ENCODE assay signal across 18 mouse cellular contexts in genomic region chr11:100387111-100387510, GRCm38 (mm10). TPM values are rescaled to one million over a fixed set of nuclear protein-coding genes. Genes with fewer than 3 reads are reported as not detected.
DNase-seq lines count a peak whose midpoint lies in the region; ATAC-seq and TF ChIP-seq lines count a peak whose summit lies in the region.
"Had no signal": no experiment of that assay in that cellular context is flagged by ENCODE, and none has a peak within 500 bp of the region (broad histone marks: within the 10 kb centered on the region; RNA-seq: fewer than 3 reads in every experiment).

No protein-coding gene starts in this region.

- H3K9me3 ChIP-seq in heart, embryonic 13.5 days, result no peaks in the 10 kb centered on the region
- H3K9me3 ChIP-seq in CH12.LX (replicated peaks; ENCODE audit: low read length), result no peaks in the 10 kb centered on the region
- H3K9me3 ChIP-seq in limb, embryonic 10.5 days (replicated peaks), result no peaks in the 10 kb centered on the region
- no peaks in the 10 kb centered on the region for H3K9me3 ChIP-seq in forebrain, embryonic 14.5 days (replicated peaks; ENCODE audit: control insufficient read depth, low read length)
- H3K9me3 ChIP-seq: forebrain, embryonic 12.5 days; hindbrain, embryonic 15.5 days; neural tube, embryonic 13.5 days had no signal

- H3K4me3 ChIP-seq in heart, embryonic 13.5 days, result no peak overlapping the region
- H3K4me3 ChIP-seq in CH12.LX (replicated peaks in 1 of 3; ENCODE audit: low read depth in 2 of 3, low read length in 2 of 3, poor library complexity in 1 of 3), result no peak overlapping the region
- peak overlapping the region; percentile 13 for H3K4me3 ChIP-seq in brown adipose tissue, adult 24 weeks (ENCODE audit: insufficient read depth, low read depth, low read length)
- H3K4me3 ChIP-seq in limb, embryonic 10.5 days, result no peak overlapping the region
- H3K4me3 ChIP-seq in forebrain, embryonic 14.5 days (ENCODE audit: low read depth, low read length), result no peak overlapping the region
- H3K4me3 ChIP-seq: forebrain, embryonic 12.5 days; hindbrain, embryonic 15.5 days; neural tube, embryonic 13.5 days had no signal

- no peak for ATAC-seq in heart, embryonic 13.5 days (ENCODE audit: extremely low read depth, insufficient number of reproducible peaks, low FRiP score, low TSS enrichment)
- no peak for ATAC-seq in forebrain, embryonic 14.5 days

- H3K4me2 ChIP-seq in heart, embryonic 13.5 days, result 0 out of 2 replicates have a peak overlapping the region, but pooled peaks have one; percentile 53
- H3K4me2 ChIP-seq in CH12.LX (ENCODE audit: insufficient read depth, low read depth, poor library complexity, severe bottlenecking), result no peak overlapping the region
- no peak overlapping the region for H3K4me2 ChIP-seq in forebrain, embryonic 14.5 days (ENCODE audit: low read length)
- H3K4me2 ChIP-seq: forebrain, embryonic 12.5 days; hindbrain, embryonic 15.5 days; neural tube, embryonic 13.5 days had no signal

- no peak for DNase-seq in heart, adult 8-10 months (ENCODE audit: low spot score)
- no peak for DNase-seq in CH12.LX (ENCODE audit: extremely low read depth)
- no peak for DNase-seq in limb, embryonic 10.5 days (ENCODE audit: low spot score)
- DNase-seq in forebrain, embryonic 14.5 days (ENCODE audit: low spot score), result no peak
- DNase-seq in adrenal gland, adult 8-10 months, result no peak
- DNase-seq in right cerebral cortex, postnatal 10 days (ENCODE audit: low spot score in 2 of 2), result no peak
- DNase-seq: cerebellum, adult 11 months; left cerebral cortex, postnatal 4 days; midbrain, embryonic 14.5 days had no signal

- TF ChIP-seq POLR2A in CH12.LX (IDR thresholded peaks at IDR 0.05; ENCODE audit: low read depth, low read length), result no peak

- peaks cover 61% of the 10 kb centered on the region for H3K4me1 ChIP-seq in heart, embryonic 13.5 days
- H3K4me1 ChIP-seq in CH12.LX (ENCODE audit: control insufficient read depth in 1 of 2, insufficient read depth in 2 of 2), result peaks cover 16 to 36% of the 10 kb centered on the region in 2 experiments
- peaks cover 21% of the 10 kb centered on the region for H3K4me1 ChIP-seq in brown adipose tissue, adult 24 weeks (ENCODE audit: control insufficient read depth, insufficient read depth, insufficient read length, low read length)
- H3K4me1 ChIP-seq in limb, embryonic 10.5 days, result peaks cover 35% of the 10 kb centered on the region
- no peaks in the 10 kb centered on the region for H3K4me1 ChIP-seq in forebrain, embryonic 14.5 days (ENCODE audit: control insufficient read depth, insufficient read depth, low read length)

- in situ Hi-C loops in CH12.LX (cut with MboI; ENCODE audit: low pct_ligation_motif_present, low pct_unique_long_range_greater_than_20kb, low sequenced_read_pairs), result no loop called here

- H3K27me3 ChIP-seq in heart, embryonic 13.5 days (replicated peaks), result no peaks in the 10 kb centered on the region
- peaks cover 57% of the 10 kb centered on the region for H3K27me3 ChIP-seq in CH12.LX (replicated peaks)
- no peaks in the 10 kb centered on the region for H3K27me3 ChIP-seq in limb, embryonic 10.5 days (ENCODE audit: low read depth, poor library complexity, severe bottlenecking)
- H3K27me3 ChIP-seq in forebrain, embryonic 14.5 days (replicated peaks; ENCODE audit: control insufficient read depth, insufficient read depth, low read length), result no peaks in the 10 kb centered on the region
- H3K27me3 ChIP-seq: forebrain, embryonic 12.5 days; hindbrain, embryonic 15.5 days; neural tube, embryonic 13.5 days had no signal

- no peak for TF ChIP-seq EP300 in CH12.LX (IDR thresholded peaks at IDR 0.05; ENCODE audit: low read length)

- TF ChIP-seq CTCF in CH12.LX (conservative IDR thresholded peaks at IDR 0.05 in 1 of 2, IDR thresholded peaks at IDR 0.05 in 1 of 2; ENCODE audit: low read depth in 2 of 2, low read length in 2 of 2), result no peak

- peaks cover 45% of the 10 kb centered on the region for H3K36me3 ChIP-seq in heart, embryonic 13.5 days
- no peaks in the 10 kb centered on the region for H3K36me3 ChIP-seq in CH12.LX (replicated peaks in 1 of 2; ENCODE audit: control insufficient read depth in 1 of 2, insufficient read depth in 1 of 2, low read length in 1 of 2)
- H3K36me3 ChIP-seq in limb, embryonic 10.5 days, result peaks cover 37% of the 10 kb centered on the region
- H3K36me3 ChIP-seq in forebrain, embryonic 14.5 days (ENCODE audit: control insufficient read depth, insufficient read depth, low read length), result peaks cover 32% of the 10 kb centered on the region

- no peaks in the 10 kb centered on the region for H3K79me2 ChIP-seq in CH12.LX (replicated peaks; ENCODE audit: control insufficient read depth, extremely low read depth, insufficient read depth, poor library complexity, severe bottlenecking)

- H3K27ac ChIP-seq in heart, embryonic 13.5 days (replicated peaks), result peak overlapping the region; percentile 92
- H3K27ac ChIP-seq in CH12.LX (ENCODE audit: insufficient read depth, low read depth), result no peak overlapping the region
- H3K27ac ChIP-seq in brown adipose tissue, adult 24 weeks (replicated peaks; ENCODE audit: low read depth, low read length), result peak overlapping the region; percentile 82
- peak overlapping the region; percentile 77; the same call in 1 of the 2 replicates for H3K27ac ChIP-seq in limb, embryonic 10.5 days
- H3K27ac ChIP-seq in forebrain, embryonic 14.5 days (ENCODE audit: low read depth, low read length), result no peak overlapping the region
- H3K27ac ChIP-seq: forebrain, embryonic 12.5 days; hindbrain, embryonic 15.5 days; neural tube, embryonic 13.5 days had no signal

- dilution Hi-C loops in CH12.LX (cut with MboI; ENCODE audit: extremely low pct_ligation_motif_present, extremely low pct_unique_long_range_greater_than_20kb, low sequenced_read_pairs), result no loop called here

- WGBS in heart, embryonic 13.5 days, result 84% methylated on average over 6 of the region's 6 CpGs
- 89% methylated on average over 6 of the region's 6 CpGs for WGBS in limb, embryonic 10.5 days
- WGBS in forebrain, embryonic 14.5 days, result 87% methylated on average over 6 of the region's 6 CpGs

- TF ChIP-seq RAD21 in CH12.LX (IDR thresholded peaks at IDR 0.05; ENCODE audit: low read depth, low read length), result no peak

- H3K9ac ChIP-seq in heart, embryonic 13.5 days, result peak overlapping the region; percentile 72; the same call in 1 of the 2 replicates
- no peak overlapping the region for H3K9ac ChIP-seq in CH12.LX (ENCODE audit: insufficient read depth, low read depth)
- no peak overlapping the region for H3K9ac ChIP-seq in forebrain, embryonic 14.5 days (ENCODE audit: low read length)
- H3K9ac ChIP-seq: forebrain, embryonic 12.5 days; hindbrain, embryonic 15.5 days had no signal

RNA-seq across cellular contexts. Expression of gene Jup, which starts 10.5 kb away (rescaled TPM):
- polyA plus RNA-seq in heart, embryonic 13.5 days (2015; fragmentation: Nextera tagmentation; extraction: Ambion mirVana), result 107 and 111 TPM in 2 replicates
- 100 to 1,000 TPM; 224 to 279 (median 261) TPM for total RNA-seq in heart, adult 8-10 months (2022)
- total RNA-seq in CH12.LX (2012; rRNA removed) (0.92 and 1.1 TPM in 2 replicates), CH12.LX (2014; rRNA removed) (0.34 and 0.68 TPM in 2 replicates)
- polyA plus RNA-seq in CH12.LX (2012; ENCODE audit: insufficient read length, low read depth), result 1.3 and 1.4 TPM in 2 replicates
- 24.9 and 31.0 TPM in 2 replicates for polyA plus RNA-seq in brown adipose tissue, adult 24 weeks (2012; ENCODE audit: insufficient read depth, insufficient read length, missing spikeins)
- polyA plus RNA-seq in limb, embryonic 10.5 days (2016; fragmentation: Nextera tagmentation; extraction: Ambion mirVana), result 35.6 and 41.8 TPM in 2 replicates
- polyA plus RNA-seq in forebrain, embryonic 14.5 days (2014; fragmentation: Nextera tagmentation; extraction: Ambion mirVana), result 33.3 and 50.8 TPM in 2 replicates
- 100 to 1,000 TPM in 1 of 4 experiments, 10 to 100 TPM in 3; 57.5 to 101 (median 82.0) TPM for total RNA-seq in adrenal gland, adult 8-10 months (2022)

RNA-seq across cellular contexts. Expression of gene P3h4, which starts 27.5 kb away (rescaled TPM):
- polyA plus RNA-seq in heart, embryonic 13.5 days (2015; fragmentation: Nextera tagmentation; extraction: Ambion mirVana), result 62.9 and 63.5 TPM in 2 replicates
- 10 to 100 TPM; 13.7 to 19.4 (median 16.4) TPM for total RNA-seq in heart, adult 8-10 months (2022)
- total RNA-seq in CH12.LX (2012; rRNA removed) (0.04 TPM in 1 of 2 replicates, not detected in the other), CH12.LX (2014; rRNA removed) (not detected in 2 replicates)
- polyA plus RNA-seq in CH12.LX (2012; ENCODE audit: insufficient read length, low read depth), result not detected in 2 replicates
- polyA plus RNA-seq in brown adipose tissue, adult 24 weeks (2012; ENCODE audit: insufficient read depth, insufficient read length, missing spikeins), result 5.7 and 9.8 TPM in 2 replicates
- 33.9 and 45.3 TPM in 2 replicates for polyA plus RNA-seq in limb, embryonic 10.5 days (2016; fragmentation: Nextera tagmentation; extraction: Ambion mirVana)
- polyA plus RNA-seq in forebrain, embryonic 14.5 days (2014; fragmentation: Nextera tagmentation; extraction: Ambion mirVana), result 14.5 and 16.3 TPM in 2 replicates
- total RNA-seq in adrenal gland, adult 8-10 months (2022), result 10 to 100 TPM; 28.4 to 63.1 (median 42.6) TPM

RNA-seq across cellular contexts. Expression of gene Fkbp10, which starts 28.4 kb away (rescaled TPM):
- polyA plus RNA-seq in heart, embryonic 13.5 days (2015; fragmentation: Nextera tagmentation; extraction: Ambion mirVana), result 112 and 119 TPM in 2 replicates
- 10 to 100 TPM in 1 of 4 experiments, 1 to 10 TPM in 3; 9.0 to 11.1 (median 9.0) TPM for total RNA-seq in heart, adult 8-10 months (2022)
- total RNA-seq in CH12.LX (2012; rRNA removed) (0.34 and 0.63 TPM in 2 replicates), CH12.LX (2014; rRNA removed) (0.24 and 0.46 TPM in 2 replicates)
- 0.30 and 0.31 TPM in 2 replicates for polyA plus RNA-seq in CH12.LX (2012; ENCODE audit: insufficient read length, low read depth)
- polyA plus RNA-seq in brown adipose tissue, adult 24 weeks (2012; ENCODE audit: insufficient read depth, insufficient read length, missing spikeins), result 1.7 and 3.3 TPM in 2 replicates
- polyA plus RNA-seq in limb, embryonic 10.5 days (2016; fragmentation: Nextera tagmentation; extraction: Ambion mirVana), result 67.6 and 89.5 TPM in 2 replicates
- 16.1 and 20.8 TPM in 2 replicates for polyA plus RNA-seq in forebrain, embryonic 14.5 days (2014; fragmentation: Nextera tagmentation; extraction: Ambion mirVana)
- total RNA-seq in adrenal gland, adult 8-10 months (2022), result 10 to 100 TPM; 15.4 to 57.8 (median 31.3) TPM

RNA-seq across cellular contexts. Expression of gene Hap1, which starts 31.2 kb away (rescaled TPM):
- 8.0 and 9.3 TPM in 2 replicates for polyA plus RNA-seq in heart, embryonic 13.5 days (2015; fragmentation: Nextera tagmentation; extraction: Ambion mirVana)
- 1 to 10 TPM; 1.0 to 2.5 (median 2.0) TPM for total RNA-seq in heart, adult 8-10 months (2022)
- 0.21 and 0.34 TPM in 2 replicates for total RNA-seq in CH12.LX (2012; rRNA removed)
- not detected in 2 replicates for total RNA-seq in CH12.LX (2014; rRNA removed)
- 0.22 TPM in 1 of 2 replicates, not detected in the other for polyA plus RNA-seq in CH12.LX (2012; ENCODE audit: insufficient read length, low read depth)
- polyA plus RNA-seq in brown adipose tissue, adult 24 weeks (2012; ENCODE audit: insufficient read depth, insufficient read length, missing spikeins), result not detected in 2 replicates
- polyA plus RNA-seq in limb, embryonic 10.5 days (2016; fragmentation: Nextera tagmentation; extraction: Ambion mirVana), result 0.85 and 1.3 TPM in 2 replicates
- polyA plus RNA-seq in forebrain, embryonic 14.5 days (2014; fragmentation: Nextera tagmentation; extraction: Ambion mirVana), result 55.1 and 81.9 TPM in 2 replicates
- total RNA-seq in adrenal gland, adult 8-10 months (2022), result 100 to 1,000 TPM in 2 of 4 experiments, 10 to 100 TPM in 2; 50.2 to 117 (median 83.7) TPM

RNA-seq across cellular contexts. Expression of gene Gast, which starts 52.9 kb away (rescaled TPM):
- not detected in 2 replicates for polyA plus RNA-seq in heart, embryonic 13.5 days (2015; fragmentation: Nextera tagmentation; extraction: Ambion mirVana)
- total RNA-seq in heart, adult 8-10 months (2022), result not detected
- total RNA-seq in CH12.LX (2012; rRNA removed) (not detected in 2 replicates), CH12.LX (2014; rRNA removed) (not detected in 2 replicates)
- not detected in 2 replicates for polyA plus RNA-seq in CH12.LX (2012; ENCODE audit: insufficient read length, low read depth)
- not detected in 2 replicates for polyA plus RNA-seq in brown adipose tissue, adult 24 weeks (2012; ENCODE audit: insufficient read depth, insufficient read length, missing spikeins)
- not detected in 2 replicates for polyA plus RNA-seq in limb, embryonic 10.5 days (2016; fragmentation: Nextera tagmentation; extraction: Ambion mirVana)
- polyA plus RNA-seq in forebrain, embryonic 14.5 days (2014; fragmentation: Nextera tagmentation; extraction: Ambion mirVana), result 0.43 and 0.93 TPM in 2 replicates
- total RNA-seq in adrenal gland, adult 8-10 months (2022), result not detected
- total RNA-seq: adrenal gland, postnatal 36 days; gastrocnemius, adult 8-10 months; layer of hippocampus, adult 8-10 months; left cerebral cortex, postnatal 4 days had no signal
- polyA plus RNA-seq: lung, adult 2 months; neural tube, embryonic 13.5 days had no signal

Comparison
In these comparisons a context has a peak if more than half of its experiments do, and no peak if none do; other contexts are left out.
1. H3K27ac ChIP-seq: peak in heart, embryonic 13.5 days (single experiment), brown adipose tissue, adult 24 weeks (single experiment) and limb, embryonic 10.5 days (single experiment); none in CH12.LX (single experiment) and forebrain, embryonic 14.5 days (single experiment).
2. RNA of gene Jup, which starts 10.5 kb away (polyA plus RNA-seq): 107 to 111 TPM in heart, embryonic 13.5 days, 35.6 to 41.8 TPM in limb, embryonic 10.5 days, 33.3 to 50.8 TPM in forebrain, embryonic 14.5 days and 24.9 to 31.0 TPM in brown adipose tissue, adult 24 weeks; 1.3 to 1.4 TPM in CH12.LX; every median in the first group is over 10 times any median in the second.